Mouse (Mus musculus) embryonic facial prominence, embryonic 10.5 days (tissue): ENCODE results near the gene Srpk1. TPM values are rescaled to one million over a fixed set of nuclear protein-coding genes. Genes with fewer than 3 reads are reported as not detected.

ENCODE experiments used
- DNase-seq: peaks from one replicate; pipeline ENCODE4 v3.0.0-alpha.2; 2017; ENCODE audit warnings: low spot score
- H3K27ac ChIP-seq: fragments of 300-500 bp; sonication (generic); replicated peaks from 2 replicates; pipeline ENCODE4 v1.5.1; 2016; ENCODE audit warnings: mild to moderate bottlenecking
- H3K27me3 ChIP-seq: fragments of 300-500 bp; sonication (generic); replicated peaks from 2 replicates; pipeline ENCODE4 v1.6.1; 2016; ENCODE audit warnings: low read depth, mild to moderate bottlenecking; ENCODE audit not compliant: poor library complexity, severe bottlenecking
- H3K36me3 ChIP-seq: fragments of 300-500 bp; sonication (generic); replicated peaks from 2 replicates; pipeline ENCODE4 v1.6.1; 2016; ENCODE audit warnings: mild to moderate bottlenecking, moderate library complexity
- H3K4me1 ChIP-seq: fragments of 300-500 bp; sonication (generic); 2 replicates; pipeline ENCODE4 v1.6.1; 2016
- H3K4me3 ChIP-seq: fragments of 300-500 bp; sonication (generic); 2 replicates; pipeline ENCODE4 v1.5.1; 2016; ENCODE audit warnings: mild to moderate bottlenecking, moderate library complexity
- H3K9me3 ChIP-seq: fragments of 300-500 bp; sonication (generic); 2 replicates; pipeline ENCODE4 v1.6.1; 2016; ENCODE audit warnings: mild to moderate bottlenecking
- WGBS: fragments of 180-500 bp; shearing (Covaris S2); methylation state at CpG from one replicate; pipeline ENCODE4 v1.1.7; 2016; 5-methylcytosine and 5-hydroxymethylcytosine counted together
- polyA plus RNA-seq: library from polyadenylated mRNA; unstranded; fragments of >200 nt; fragmentation: Nextera tagmentation; extraction: Ambion mirVana; gene quantifications from 2 replicates; pipeline ENCODE4 v1.2.1, GENCODE M21; 2016

Srpk1 gene
- polyA plus RNA-seq = 130 and 133 TPM in 2 replicates

- H3K27me3 ChIP-seq = no peaks in the 10 kb centered on the region
- peak within 1 kb of the TSS; percentile 94 for H3K27ac ChIP-seq
- H3K36me3 ChIP-seq = peaks cover 34% of the 10 kb centered on the region
- H3K4me1 ChIP-seq = peaks cover 43% of the 10 kb centered on the region
- WGBS = under 1% methylated on average over 51 of the region's 53 CpGs
- peak within 1 kb of the TSS; percentile 84 for H3K4me3 ChIP-seq
- peak; percentile 95 for DNase-seq
- H3K9me3 ChIP-seq = no peaks in the 10 kb centered on the region
These were observed at the start of gene Srpk1 for GRCm38 (mm10) chr17:28622300-28622759. Srpk1 (minus strand) TSS chr17:28622709.

GRCm38 (mm10) chr17:28659564-28659963 is 37.1 kb upstream of the Srpk1 start:
- no peak for DNase-seq
- Histone ChIP-seq H3K36me3 (no peaks in the 10 kb centered on the region), H3K27ac (no peak overlapping the region), H3K4me3 (no peak overlapping the region), H3K27me3 (no peaks in the 10 kb centered on the region), H3K9me3 (no peaks in the 10 kb centered on the region), H3K4me1 (no peaks in the 10 kb centered on the region)
- 80% methylated on average over 6 of the region's 6 CpGs for WGBS

- H3K9me3 ChIP-seq = no peaks in the 10 kb centered on the region
- no peaks in the 10 kb centered on the region for H3K4me1 ChIP-seq
- no peak overlapping the region for H3K27ac ChIP-seq
- no peaks in the 10 kb centered on the region for H3K27me3 ChIP-seq
- WGBS = 66% methylated on average over 4 of the region's 4 CpGs
- H3K36me3 ChIP-seq = no peaks in the 10 kb centered on the region
- H3K4me3 ChIP-seq = no peak overlapping the region
- no peak for DNase-seq
These were observed 35.4 kb upstream of the Srpk1 start for GRCm38 (mm10) chr17:28657936-28658335.

DNA sequence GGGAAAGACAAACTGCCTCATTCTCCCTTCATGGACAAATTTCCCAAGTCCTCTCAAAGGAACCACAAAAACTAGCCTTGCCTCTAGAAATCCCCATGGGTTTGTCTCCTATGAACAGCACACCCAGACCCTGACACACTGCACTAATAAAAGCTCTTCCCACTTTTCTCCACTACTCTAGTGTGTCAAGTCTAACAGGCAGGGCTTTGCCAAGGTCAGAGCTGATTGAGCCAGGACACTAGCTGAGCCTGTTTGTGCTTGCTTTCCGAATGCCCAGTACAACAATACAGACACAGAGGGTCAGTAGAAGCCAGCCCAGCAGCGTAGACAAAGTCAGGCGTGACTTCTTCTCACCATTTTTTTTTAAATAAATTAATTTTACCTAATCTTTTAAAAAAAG is 27.8 kb upstream of the Srpk1 start:
- H3K27ac ChIP-seq = no peak overlapping the region
- H3K27me3 ChIP-seq = no peaks in the 10 kb centered on the region
- DNase-seq = no peak
- no peaks in the 10 kb centered on the region for H3K9me3 ChIP-seq
- no peaks in the 10 kb centered on the region for H3K4me1 ChIP-seq
- 78% methylated on average over 3 of the region's 3 CpGs for WGBS
- no peak overlapping the region for H3K4me3 ChIP-seq
- no peaks in the 10 kb centered on the region for H3K36me3 ChIP-seq

DNA sequence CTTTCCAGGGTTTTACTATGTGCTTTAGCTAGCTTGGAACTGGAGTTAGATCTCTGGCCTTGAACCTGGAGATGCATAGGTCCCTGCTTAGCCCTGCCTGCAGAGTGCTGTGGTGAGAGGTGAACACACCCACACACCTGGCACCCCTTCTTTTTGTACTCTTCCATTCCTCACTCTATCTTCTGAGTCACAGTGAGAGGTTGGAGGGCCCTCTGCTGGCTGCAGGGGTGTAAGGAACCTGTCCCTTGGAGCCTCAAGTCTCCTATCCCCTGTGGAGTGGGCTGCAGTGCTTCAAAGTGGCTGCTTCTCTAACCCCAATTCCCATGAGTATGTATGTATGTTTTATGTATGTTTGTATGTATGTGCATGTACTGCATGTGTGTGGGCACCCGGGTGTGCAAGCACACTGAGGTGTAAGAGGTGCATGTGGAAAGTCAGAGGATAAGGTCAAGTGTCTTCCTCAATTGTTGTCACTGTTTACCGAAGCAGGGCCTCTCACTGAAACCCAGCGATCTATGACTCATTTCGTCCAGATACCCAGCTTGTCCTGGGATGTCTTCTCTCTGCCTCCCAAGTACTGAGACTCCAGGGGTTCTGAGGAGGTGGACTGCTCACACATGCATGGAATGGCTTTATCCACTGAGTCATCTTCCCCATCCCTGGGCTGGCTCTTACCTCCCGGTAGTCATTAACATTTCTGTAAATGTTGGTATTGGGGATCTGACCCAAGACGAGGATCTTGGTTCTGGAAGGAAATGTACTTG is 26.3 kb upstream of the Srpk1 start:
- DNase-seq = peak; percentile 38
- Histone ChIP-seq H3K9me3 (no peaks in the 10 kb centered on the region), H3K36me3 (no peaks in the 10 kb centered on the region), H3K4me1 (no peaks in the 10 kb centered on the region), H3K27me3 (no peaks in the 10 kb centered on the region), H3K27ac (no peak overlapping the region), H3K4me3 (no peak overlapping the region)
- 49% methylated on average over 6 of the region's 6 CpGs for WGBS

- no peaks in the 10 kb centered on the region for H3K4me1 ChIP-seq
- WGBS = 64% methylated on average over 3 of the region's 3 CpGs
- no peaks in the 10 kb centered on the region for H3K36me3 ChIP-seq
- DNase-seq = no peak
- no peaks in the 10 kb centered on the region for H3K9me3 ChIP-seq
- no peak overlapping the region for H3K4me3 ChIP-seq
- no peaks in the 10 kb centered on the region for H3K27me3 ChIP-seq
- no peak overlapping the region for H3K27ac ChIP-seq
These were observed 23.7 kb upstream of the Srpk1 start for GRCm38 (mm10) chr17:28646221-28646620.

- Histone ChIP-seq H3K36me3 (no peaks in the 10 kb centered on the region), H3K27ac (no peak overlapping the region), H3K4me3 (no peak overlapping the region), H3K4me1 (no peaks in the 10 kb centered on the region), H3K27me3 (no peaks in the 10 kb centered on the region), H3K9me3 (no peaks in the 10 kb centered on the region)
- DNase-seq = no peak
- WGBS = 49% methylated on average over 4 of the region's 4 CpGs
These were observed 21.6 kb upstream of the Srpk1 start for GRCm38 (mm10) chr17:28644112-28644511.

- no peak for DNase-seq
- Histone ChIP-seq H3K27ac (no peak overlapping the region), H3K9me3 (no peaks in the 10 kb centered on the region), H3K4me1 (no peaks in the 10 kb centered on the region), H3K4me3 (no peak overlapping the region), H3K36me3 (no peaks in the 10 kb centered on the region), H3K27me3 (no peaks in the 10 kb centered on the region)
- 43% methylated on average over 3 of the region's 3 CpGs for WGBS
These were observed 21.2 kb upstream of the Srpk1 start for GRCm38 (mm10) chr17:28643697-28644096.

DNA sequence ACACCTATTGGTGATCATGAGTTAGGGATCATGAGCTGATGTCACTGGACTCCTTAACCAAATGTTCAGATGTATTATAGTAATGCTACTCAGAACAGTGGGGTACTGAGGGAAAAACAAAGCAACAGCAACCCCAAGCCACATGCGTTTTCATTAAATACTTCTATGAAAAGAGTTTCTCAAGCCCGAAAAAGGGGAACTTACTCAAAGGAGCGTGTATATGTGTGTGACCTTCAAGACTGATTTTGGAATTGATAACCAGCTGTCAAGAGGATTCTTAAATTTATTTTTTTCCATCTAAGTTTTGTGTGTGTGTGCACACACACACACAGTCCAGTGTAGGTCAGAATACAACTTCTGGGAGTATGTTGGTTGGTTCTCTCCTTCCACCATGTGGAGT is 17.6 kb upstream of the Srpk1 start:
- H3K4me1 ChIP-seq = no peaks in the 10 kb centered on the region
- WGBS = 90% methylated on average over 3 of the region's 3 CpGs
- H3K36me3 ChIP-seq = no peaks in the 10 kb centered on the region
- H3K9me3 ChIP-seq = no peaks in the 10 kb centered on the region
- no peak overlapping the region for H3K27ac ChIP-seq
- no peak overlapping the region for H3K4me3 ChIP-seq
- no peak for DNase-seq
- H3K27me3 ChIP-seq = no peaks in the 10 kb centered on the region

GRCm38 (mm10) chr17:28637711-28638690 is 15.5 kb upstream of the Srpk1 start:
- no peak overlapping the region for H3K27ac ChIP-seq
- no peaks in the 10 kb centered on the region for H3K9me3 ChIP-seq
- H3K27me3 ChIP-seq = no peaks in the 10 kb centered on the region
- no peaks in the 10 kb centered on the region for H3K36me3 ChIP-seq
- no peaks in the 10 kb centered on the region for H3K4me1 ChIP-seq
- 94% methylated on average over 7 of the region's 7 CpGs for WGBS
- DNase-seq = no peak
- H3K4me3 ChIP-seq = no peak overlapping the region

DNA sequence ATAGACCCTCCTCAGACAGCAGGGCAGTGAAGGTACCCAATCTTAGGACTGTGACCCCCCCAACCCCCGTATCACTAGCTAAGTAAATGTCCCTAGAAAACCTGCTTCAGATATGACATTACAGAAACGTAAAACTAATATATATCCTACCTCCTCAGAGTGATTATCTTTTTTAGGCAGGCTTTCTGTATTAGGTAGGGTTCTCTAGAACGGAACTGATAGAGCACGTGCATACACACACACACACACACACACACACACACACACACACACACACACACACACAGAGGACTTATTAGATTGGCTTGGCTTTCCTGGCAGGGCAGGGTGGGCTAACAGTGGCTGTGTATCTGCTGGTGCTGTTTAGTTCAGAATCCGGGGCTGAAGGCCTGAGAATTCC is 13.3 kb upstream of the Srpk1 start:
- Histone ChIP-seq H3K4me3 (no peak overlapping the region), H3K27ac (no peak overlapping the region), H3K27me3 (no peaks in the 10 kb centered on the region), H3K9me3 (no peaks in the 10 kb centered on the region), H3K36me3 (no peaks in the 10 kb centered on the region), H3K4me1 (peaks cover 9% of the 10 kb centered on the region)
- WGBS = 73% methylated on average over 5 of the region's 5 CpGs
- no peak for DNase-seq

DNA sequence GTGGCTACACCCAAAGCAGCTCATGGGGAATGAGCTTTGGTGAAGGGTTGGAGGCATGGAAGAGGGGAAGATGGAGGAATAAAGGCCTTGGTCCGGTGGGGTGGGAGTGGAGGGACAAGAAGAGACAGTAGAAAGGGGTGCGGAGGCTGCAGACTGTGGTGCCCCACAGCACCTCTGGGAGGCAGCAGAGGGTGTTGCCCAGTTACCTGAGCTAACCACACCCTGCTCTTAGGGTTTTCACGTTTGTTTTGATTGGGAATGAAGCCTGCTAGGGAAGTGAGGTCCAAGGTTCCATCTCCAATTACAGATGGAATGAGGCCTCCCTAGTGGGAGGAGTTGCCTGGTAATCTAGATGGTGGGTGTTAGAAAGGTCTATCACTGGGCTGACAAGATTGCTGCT is 6.6 kb upstream of the Srpk1 start:
- WGBS = 51% methylated on average over 3 of the region's 3 CpGs
- no peak for DNase-seq

More for the DNA sequence above, 6.6 kb upstream of the Srpk1 start:
- no peaks in the 10 kb centered on the region for H3K36me3 ChIP-seq
- no peaks in the 10 kb centered on the region for H3K9me3 ChIP-seq
- no peaks in the 10 kb centered on the region for H3K27me3 ChIP-seq
- no peak overlapping the region for H3K27ac ChIP-seq
- peaks cover 23% of the 10 kb centered on the region for H3K4me1 ChIP-seq
- H3K4me3 ChIP-seq = no peak overlapping the region
